Mouse (Mus musculus): Measurements from ENCODE around the gene Ttc3. TPM values are rescaled to one million over a fixed set of nuclear protein-coding genes. Genes with fewer than 3 reads are reported as not detected.

Gene Ttc3
- polyA plus RNA-seq (2012; rRNA removed), result 193 and 220 TPM in 2 replicates

DNA sequence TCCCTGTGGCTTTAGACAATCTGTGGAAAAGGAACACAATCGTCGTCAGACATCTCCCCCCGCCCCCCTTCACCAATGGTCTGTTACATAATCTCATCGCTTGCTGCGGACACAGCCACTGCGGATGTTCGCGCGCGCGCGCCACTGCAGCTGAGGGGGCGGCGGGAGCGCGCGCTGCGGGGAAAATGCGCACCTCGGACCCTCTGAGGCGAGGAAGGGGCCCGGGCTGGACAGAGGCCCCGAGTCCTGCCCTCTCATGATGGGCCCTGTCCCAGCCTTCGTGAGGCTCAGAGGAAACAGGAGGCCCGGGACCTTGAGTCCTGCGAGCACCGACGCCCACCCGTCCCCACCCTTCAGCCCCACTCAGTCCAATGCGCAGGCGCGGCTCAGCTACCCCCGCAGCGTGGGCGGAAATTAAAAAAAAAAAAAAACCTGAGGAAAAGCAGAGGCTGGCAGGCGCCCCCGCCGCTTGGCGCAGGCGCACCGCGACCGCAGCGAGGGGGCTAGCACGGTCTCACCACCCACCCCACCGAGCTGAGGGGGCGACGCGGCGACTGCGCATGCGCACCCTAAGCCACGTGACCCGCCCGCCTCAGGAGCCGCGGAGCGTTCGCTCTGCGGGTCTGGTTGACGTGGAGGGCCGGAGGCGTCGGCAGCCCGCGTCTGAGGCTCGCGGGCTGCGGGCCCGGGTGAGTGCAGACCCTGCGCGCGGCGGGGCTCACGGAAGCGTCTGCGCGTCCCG, at the start of gene Ttc3:
Gene Ttc3 (plus strand): TSS at position 446 of the 742 bp plus-strand sequence.

DNA sequence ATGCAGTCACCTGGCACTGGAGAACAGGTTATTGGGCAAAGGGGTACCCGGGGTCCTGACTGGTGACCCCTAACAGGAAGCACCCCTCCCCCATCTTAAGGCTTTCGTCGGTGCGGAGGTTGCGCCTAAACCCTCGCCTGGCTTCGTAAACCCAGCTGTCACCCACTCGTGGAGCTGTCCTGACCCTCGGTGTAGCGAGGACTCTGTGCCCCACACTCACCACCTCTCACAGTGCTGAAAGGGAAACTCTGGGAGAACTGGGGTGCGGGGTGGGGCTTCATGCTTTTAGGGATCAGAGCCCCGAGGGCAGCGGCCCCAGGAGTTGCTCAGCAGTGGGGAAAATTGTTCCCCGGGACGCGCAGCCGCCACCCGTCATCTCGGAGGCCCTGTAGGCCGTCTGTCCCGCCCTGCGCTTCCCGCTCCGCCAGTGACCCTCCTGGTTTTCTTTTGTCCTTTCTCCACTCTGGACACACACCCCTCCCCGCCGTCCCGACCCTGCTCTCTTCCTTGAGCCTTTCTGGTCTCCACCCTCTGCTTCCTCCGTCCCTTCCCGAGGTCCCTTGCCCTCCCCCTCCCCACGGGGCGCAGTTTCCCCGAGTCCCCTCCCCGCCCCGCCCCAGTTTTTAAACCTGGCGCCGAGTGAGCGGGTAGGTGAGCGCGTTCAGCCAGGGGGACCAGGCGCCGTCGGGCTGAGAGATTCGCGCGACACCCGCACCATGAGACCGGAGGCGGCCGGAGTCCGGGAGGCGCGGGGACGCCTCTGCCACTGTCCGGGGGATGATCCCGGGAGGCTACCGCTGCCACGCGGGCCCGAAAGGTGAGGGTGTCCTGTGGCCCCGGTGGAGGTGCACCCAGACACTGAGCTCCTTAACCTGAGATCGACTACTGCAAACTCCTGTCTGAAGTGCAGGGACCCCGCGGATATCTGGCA, 42.4 kb upstream of the Ttc3 start, which contains the start of gene Ripply3:
Gene Ripply3 (plus strand): TSS at position 640 of the 931 bp plus-strand sequence.

DNA sequence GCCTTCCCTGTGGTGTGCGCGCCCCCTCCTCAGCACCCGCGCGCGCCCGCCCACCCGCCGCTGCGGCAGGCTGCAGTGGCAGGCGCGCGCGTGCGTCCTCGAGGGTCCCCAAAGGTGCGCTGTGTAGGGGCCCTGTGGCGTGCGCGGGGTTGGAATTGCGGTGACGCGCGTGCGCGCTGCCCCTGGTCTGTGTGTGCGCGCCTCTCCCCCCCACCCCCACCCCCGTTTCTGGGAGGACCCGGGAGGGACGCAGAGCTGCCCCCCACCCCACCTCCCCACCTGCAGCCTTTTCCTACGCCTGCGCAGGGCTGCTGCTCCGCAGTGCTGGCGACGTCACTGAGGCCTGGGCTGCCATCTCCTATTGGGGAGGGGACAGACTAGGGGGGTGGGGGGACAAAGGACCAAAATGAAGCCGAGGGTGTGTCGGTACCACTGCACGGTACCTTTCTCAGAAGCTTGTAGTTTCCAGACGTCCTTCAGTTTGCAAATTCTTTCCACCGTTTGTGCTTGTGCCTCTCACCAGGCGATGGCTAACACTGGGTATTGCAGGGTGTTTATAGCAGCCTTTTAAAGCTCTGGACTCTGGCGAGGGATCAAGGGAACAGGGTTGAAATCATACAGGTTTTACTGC, 998 bp downstream of the Ttc3 start, which contains the start of gene Pigp:
Gene Pigp (minus strand): TSS at position 542 of the 631 bp plus-strand sequence.

Other genes with a start within 250 kb of the Ttc3 start
- gene Hlcs, start 57.0 kb upstream of the Ttc3 start, polyA plus RNA-seq (2012; rRNA removed), result 8.2 and 8.9 TPM in 2 replicates
- 3.1 and 4.0 TPM in 2 replicates for gene Ripply3, start 42.2 kb upstream of the Ttc3 start, polyA plus RNA-seq (2012; rRNA removed)
- 33.9 and 80.1 TPM in 2 replicates for gene Pigp, start 1.2 kb downstream of the Ttc3 start, polyA plus RNA-seq (2012; rRNA removed)
- gene Vps26c, start 156.2 kb downstream of the Ttc3 start, polyA plus RNA-seq (2012; rRNA removed), result 43.6 and 54.1 TPM in 2 replicates
- gene Dyrk1a, start 199.4 kb downstream of the Ttc3 start, polyA plus RNA-seq (2012; rRNA removed), result 30.3 and 45.6 TPM in 2 replicates

Measured in central nervous system, embryonic 11.5 days (tissue).